Mouse (Mus musculus) adrenal gland (tissue): Measurements from ENCODE around the gene Nr1h3.
"Not testable (repeated sequence)": the region's sequence is repeated elsewhere in the genome, so short reads cannot be mapped to it uniquely, and the experiment has no call there.

Experiments used
- intact Hi-C: fragments of 180-260 bp; cut with DNase I; formaldehyde crosslinking; loops from one replicate; pipeline ENCODE4 v1.15.1; 2025
- long read RNA-seq, 2 experiments: library from polyadenylated mRNA; unstranded; transcript quantifications; one replicate each; pipeline ENCODE4 v2.0.0; 2020; ENCODE audit warnings: borderline replicate concordance in 1 of 2; ENCODE audit not compliant: insufficient replicate concordance in 1 of 2

Gene Nr1h3
- long read RNA-seq, experiment 1, partial matches to known transcripts, result 0 of 7 reads
- long read RNA-seq, experiment 1, other reads (novel, unspliced or antisense), result 4 of 7 reads
- long read RNA-seq, experiment 2, transcript Nr1h3-201 (10 exons, 1,802 nt), result major isoform, 6 of 19 reads
- long read RNA-seq, experiment 2, partial matches to known transcripts, result 3 of 19 reads
- long read RNA-seq, experiment 2, other reads (novel, unspliced or antisense), result 4 of 19 reads

DNA sequence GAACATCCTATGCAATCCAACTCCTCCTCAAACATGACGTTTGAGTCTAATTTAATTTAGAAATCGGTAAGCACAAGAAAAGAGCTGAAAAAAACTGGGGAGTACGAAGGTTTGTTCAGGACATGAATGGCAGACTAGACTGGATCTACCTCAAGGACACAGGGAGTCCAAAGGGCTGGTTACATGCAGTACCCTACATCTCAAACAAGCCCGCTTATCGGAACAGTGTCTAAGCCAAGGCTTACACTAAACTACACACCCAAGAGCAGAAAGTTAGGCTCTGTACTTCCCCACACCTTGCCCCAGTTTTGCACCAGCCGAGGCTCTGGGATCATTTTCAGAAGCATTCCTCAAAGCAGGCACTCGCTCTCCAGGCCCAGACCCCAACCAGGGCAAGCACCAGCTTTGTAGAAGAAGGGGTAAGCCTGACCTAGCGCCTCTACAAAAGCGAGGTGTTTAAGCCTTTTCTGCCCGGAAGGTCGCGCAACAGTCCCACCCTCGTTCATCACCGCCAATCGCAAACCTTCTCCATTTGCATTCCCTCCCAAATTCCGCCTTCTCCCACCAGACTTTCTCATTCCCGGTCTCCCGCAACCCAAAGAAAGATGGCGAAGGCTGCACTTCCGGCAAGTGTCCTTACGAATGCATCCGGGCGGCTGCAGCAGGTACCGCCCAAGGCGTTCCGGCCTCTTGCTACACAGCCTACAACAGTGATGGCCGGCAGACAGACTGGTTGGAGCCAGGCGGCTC, at the start of gene Nr1h3, which contains the start of gene Acp2:
Gene Nr1h3, minus strand, starts transcription at position 613 of the 750 bp plus-strand sequence.
Gene Acp2, plus strand, starts transcription at position 664 of the 750 bp plus-strand sequence.
- intact Hi-C loops, result no loop called here

GRCm38 (mm10) chr2:91252001-91252400, 49.4 kb upstream of the Nr1h3 start:
- intact Hi-C loops, result no loop called here

GRCm38 (mm10) chr2:91248366-91248765, 45.7 kb upstream of the Nr1h3 start:
- intact Hi-C loops, result no loop called here

GRCm38 (mm10) chr2:91244557-91245228, 42.1 kb upstream of the Nr1h3 start:
- intact Hi-C loops, result no loop called here

- intact Hi-C loops, result no loop called here
Observed at GRCm38 (mm10) chr2:91243416-91243815, 40.8 kb upstream of the Nr1h3 start.

DNA sequence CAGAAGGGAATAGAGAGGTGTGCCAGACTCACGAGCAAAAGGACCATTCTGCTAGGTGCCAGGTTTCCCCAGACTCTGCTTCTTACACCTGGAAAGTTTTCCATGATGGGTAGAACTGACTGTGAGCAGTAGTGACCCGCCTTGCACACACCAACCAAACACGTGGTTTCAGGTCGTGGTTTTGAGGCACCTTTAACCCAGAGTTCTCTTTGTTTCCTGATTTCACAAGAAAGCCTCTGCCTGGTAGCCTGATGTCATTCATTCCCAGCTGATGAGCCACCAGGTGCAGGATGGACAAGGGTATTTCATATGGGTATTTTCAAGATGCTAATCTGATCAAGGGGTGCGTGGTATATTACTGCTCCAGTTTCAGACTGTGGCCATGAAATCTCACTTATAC, 39.9 kb upstream of the Nr1h3 start:
- intact Hi-C loops, result no loop called here

DNA sequence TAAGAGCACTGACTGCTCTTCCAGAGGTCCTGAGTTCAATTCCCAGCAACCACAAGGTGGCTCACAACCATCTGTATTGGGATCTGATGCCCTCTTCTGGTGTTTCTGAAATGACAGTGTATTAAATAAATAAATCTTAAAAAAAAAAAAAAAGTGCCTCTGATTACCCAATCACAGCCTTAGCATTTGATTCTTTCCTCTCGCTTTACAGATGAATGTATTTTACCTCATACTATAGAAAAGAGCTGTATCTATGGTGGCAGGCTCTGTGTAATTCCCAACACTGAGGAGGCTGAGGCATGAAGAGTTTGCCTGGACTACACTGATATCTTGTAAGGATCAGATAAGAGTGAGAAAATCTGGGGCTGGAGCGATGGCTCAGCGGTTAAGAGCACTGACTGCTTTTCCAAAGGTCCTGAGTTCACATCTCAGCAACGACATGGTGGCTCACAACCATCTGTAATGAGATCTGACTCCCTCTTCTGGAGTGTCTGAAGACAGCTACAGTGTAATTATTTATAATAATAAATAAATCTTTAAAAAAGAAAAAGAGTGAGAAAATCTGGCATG, 35.0 kb upstream of the Nr1h3 start:
- intact Hi-C loops, result not testable (repeated sequence)

DNA sequence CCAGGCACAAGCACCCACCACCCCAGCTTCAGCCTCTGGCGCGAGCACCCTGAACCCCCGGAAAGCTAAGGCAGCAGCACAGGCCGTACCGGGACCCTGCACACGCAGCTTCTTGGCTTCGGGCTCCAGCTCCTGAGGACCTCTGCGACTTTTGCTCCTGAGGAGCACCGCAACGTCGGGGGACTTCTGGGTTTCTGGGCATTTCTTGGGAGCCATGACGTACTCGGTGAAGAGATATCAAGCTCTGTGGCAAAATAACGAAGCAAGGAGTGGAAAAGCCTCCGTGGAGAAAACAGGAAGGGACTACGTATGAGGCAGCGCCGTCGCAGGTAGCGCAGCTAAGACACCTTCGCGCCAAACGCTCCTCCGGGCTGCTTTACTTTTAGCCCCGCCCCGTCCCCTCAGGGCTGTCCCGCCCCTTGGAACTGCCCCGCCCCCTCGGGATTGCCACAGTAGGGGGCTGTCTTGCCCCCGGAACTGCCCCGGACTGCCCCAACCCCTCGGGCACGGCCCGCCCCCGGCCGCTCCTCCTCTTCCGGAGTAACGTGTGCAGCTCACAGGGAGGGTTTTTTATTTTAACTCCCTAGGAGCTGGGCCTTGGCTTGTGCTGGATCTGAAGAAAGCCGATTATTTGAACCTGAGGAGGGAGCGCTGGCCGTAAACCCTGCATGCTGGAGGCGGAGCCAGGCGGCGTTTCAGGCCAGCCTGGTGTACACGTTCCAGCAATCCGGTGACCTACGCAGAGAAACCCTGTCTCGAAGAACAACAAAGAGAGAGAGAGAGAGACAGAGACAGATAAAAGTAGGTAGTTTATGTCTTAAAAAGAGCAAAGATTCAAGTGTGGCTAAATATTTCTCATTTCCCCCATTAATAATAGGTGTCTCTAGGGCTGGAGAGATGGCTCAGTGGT, 34.2 kb upstream of the Nr1h3 start, which contains the start of gene Ddb2:
Gene Ddb2, minus strand, starts transcription at position 382 of the 910 bp plus-strand sequence.
- intact Hi-C loops, result no loop called here

DNA sequence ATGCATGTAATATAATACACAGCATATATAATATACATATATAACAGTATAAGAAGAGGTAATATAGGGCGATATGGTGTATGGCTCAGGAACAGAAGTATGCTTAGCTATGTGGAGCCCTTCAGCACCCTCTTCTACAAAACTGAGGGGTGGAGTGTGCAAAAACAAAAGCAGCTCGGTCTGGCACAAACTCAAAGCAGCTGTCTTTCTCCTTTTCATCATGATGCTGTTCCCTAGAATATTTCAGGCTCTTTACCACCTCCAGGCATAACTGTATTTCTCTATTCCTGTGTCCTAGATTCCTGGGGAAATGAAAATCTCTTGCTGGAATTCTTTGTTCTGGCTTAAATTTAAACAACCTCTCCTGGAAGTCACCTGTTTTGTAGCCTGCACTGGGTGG, 27.1 kb upstream of the Nr1h3 start:
- intact Hi-C loops, result no loop called here

GRCm38 (mm10) chr2:91223614-91224013, 21.0 kb upstream of the Nr1h3 start:
- intact Hi-C loops, result loop anchor here (5.0 kb wide), 1 partner anchor 106 kb away; the partner anchor contains the start of gene Mybpc3

DNA sequence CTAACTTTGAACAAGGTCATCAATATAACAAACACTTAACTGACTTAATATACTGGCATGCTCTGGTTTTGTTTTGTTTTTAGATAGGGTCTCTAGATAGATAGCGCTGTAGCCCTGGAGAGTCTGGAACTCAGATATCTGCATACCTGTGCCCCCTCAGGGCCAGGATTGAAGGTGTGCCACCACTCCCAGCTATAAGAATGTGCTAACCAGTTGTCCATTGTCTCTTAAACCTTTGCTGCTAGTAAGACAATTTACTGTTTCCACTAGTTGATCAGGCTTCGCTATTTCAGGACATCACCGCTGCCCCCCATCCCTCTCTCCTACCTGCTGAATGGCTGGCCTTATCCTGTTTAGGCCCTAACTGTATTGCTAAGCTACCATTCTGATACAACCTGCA, 17.9 kb upstream of the Nr1h3 start:
- intact Hi-C loops, result loop anchor here (5.0 kb wide), 1 partner anchor 103 kb away; the partner anchor contains the start of gene Mybpc3

DNA sequence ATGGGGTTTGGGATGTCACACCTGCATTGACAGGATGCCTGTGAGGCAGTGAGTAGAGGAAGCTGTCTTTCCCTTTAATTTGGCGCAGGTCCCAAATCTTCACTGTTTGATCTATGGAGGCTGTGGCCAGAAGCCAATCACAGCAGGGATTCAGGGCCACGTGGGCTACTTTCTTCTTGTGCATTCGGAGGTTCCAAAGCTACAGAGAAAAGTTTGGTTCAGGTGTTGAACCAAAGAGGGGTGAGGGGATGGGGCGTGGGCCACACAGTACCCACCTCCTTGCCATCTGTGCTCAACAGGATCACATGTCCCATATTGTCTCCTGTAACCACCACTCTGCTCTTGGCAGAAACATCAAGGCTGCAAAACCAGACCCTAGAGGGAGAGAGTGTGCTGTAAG, 14.4 kb upstream of the Nr1h3 start:
- intact Hi-C loops, result no loop called here

- intact Hi-C loops, result no loop called here
Observed at GRCm38 (mm10) chr2:91213311-91213710, 10.7 kb upstream of the Nr1h3 start.

DNA sequence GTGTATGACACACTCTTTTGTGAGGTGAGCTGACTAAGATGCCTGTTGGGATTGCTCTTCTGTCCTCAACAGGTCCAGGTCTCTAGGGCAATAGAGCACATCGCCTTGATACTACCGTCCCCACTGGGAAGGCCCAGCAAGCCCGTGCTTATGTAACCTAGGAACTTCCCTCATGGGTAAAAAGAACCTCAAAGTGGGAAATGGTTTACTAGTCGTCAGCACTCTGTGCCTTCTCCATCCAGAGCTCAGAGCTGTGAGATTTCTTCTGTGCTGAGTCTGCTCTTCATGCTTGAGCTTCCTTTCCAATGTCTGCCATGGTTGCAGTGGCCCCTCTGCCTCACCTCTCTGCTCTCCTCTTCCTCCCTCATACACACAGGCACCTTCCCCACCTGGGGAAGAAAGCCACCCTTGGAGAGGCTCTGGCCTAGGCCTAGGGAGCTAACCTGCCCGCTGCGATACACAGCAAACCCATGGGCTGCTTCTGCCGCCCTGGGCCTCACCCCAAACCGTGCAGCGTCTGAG, 3.7 kb upstream of the Nr1h3 start:
- intact Hi-C loops, result no loop called here

- intact Hi-C loops, result no loop called here
Observed at GRCm38 (mm10) chr2:91202972-91203656, 480 bp upstream of the Nr1h3 start.

DNA sequence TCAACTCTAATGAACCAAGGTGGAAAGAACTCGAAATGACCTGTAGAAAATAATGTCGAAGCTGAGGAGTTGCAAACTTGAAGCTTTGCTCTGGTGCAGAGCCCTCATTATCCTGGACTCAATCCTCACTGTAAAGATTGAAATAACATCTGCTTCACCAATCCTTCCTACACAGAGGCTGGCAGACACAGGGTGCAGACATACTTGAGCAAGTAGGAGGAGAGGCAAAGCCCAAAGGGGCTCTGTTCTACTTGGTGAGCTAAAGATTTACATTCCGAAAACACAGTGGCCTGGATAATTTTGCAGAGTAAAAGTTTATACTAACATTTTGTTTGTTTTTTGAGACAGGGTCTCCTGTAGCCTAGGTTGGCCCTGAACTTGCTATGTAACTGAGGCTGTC, 3.7 kb downstream of the Nr1h3 start:
- intact Hi-C loops, result no loop called here

DNA sequence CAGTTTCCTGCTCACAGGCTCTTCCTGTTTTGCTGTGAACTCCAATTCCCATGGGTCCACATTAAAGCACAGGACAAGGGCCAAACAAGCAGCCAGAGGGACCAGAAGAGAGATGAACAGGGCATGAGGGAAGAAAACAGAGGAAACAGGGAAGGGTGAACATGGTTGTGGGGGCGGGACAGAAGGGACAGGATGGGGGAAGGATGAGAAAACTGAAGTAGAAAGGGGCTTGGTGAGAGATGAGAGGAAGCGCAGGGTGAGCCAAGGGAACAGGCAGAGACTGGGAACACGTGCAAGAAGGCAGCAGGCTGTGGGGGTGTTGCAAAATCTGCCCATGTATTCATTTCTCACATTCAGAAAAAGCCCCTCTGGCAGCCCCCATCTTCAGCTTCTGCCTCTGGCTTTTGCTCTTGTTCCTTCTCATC, 6.0 kb downstream of the Nr1h3 start:
- intact Hi-C loops, result no loop called here

GRCm38 (mm10) chr2:91194624-91195332, 7.9 kb downstream of the Nr1h3 start:
- intact Hi-C loops, result loop anchor here (5.0 kb wide), 1 partner anchor 77 kb away; the partner anchor contains the start of gene Mybpc3

DNA sequence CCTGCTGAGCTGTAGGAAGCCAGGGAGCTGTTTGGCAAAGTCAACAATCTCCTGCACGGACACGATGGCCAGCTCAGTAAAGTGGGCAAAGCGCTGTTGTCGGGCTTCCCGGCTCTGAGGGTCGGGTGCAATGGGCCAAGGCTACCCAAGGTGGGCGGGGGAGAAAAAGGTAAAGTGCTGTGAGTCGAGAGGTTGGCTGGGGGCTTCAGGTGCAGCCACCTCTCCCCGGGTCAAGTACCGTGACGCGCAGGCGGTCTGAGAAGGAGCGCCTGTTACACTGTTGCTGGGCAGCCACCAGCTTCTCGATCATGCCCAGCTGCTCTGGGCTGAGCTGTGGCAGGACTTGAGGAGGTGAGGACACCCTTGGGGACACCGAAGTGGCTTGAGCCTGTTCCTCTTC, 12.1 kb downstream of the Nr1h3 start:
- intact Hi-C loops, result loop anchor here (5.0 kb wide), 1 partner anchor 73 kb away; the partner anchor contains the start of gene Mybpc3
